Mouse (Mus musculus) gastrocnemius, postnatal 4 days (tissue): Measurements from ENCODE around the gene Aqp5. TPM values are rescaled to one million over a fixed set of nuclear protein-coding genes. Genes with fewer than 3 reads are reported as not detected.

Source experiments
- DNase-seq, 2 experiments: peaks; one replicate each; pipeline ENCODE4 v3.0.0; 2021 to 2022; ENCODE audit warnings: low spot score in 2 of 2, mixed read lengths in 2 of 2
- total RNA-seq, 2 experiments: library from RNA; stranded (reverse); gene quantifications; 2 replicates each; pipeline ENCODE4 v1.2.3; 2021

The Aqp5 gene
- total RNA-seq, 2 experiments from 2014 or later = not detected

DNA sequence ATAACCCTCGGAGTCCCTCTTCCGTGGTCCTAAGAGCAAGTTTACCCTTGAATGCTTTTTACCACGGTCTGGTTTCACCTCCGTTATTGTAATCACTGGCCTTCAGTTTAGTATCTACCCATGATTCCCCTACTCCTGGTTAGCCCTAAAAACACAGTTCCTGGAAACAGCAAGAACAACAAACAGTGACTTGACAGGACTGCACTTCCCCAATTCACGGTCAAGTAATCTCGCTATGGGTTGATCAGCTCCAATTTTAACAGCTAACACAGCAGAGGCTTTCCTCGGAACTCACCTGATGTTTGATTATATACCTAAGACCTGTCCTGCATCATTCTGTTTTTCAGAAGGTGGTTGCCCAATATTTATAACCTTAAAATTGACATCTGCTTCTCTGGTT is 44.1 kb downstream of the Aqp5 start:
- no peak for DNase-seq

DNA sequence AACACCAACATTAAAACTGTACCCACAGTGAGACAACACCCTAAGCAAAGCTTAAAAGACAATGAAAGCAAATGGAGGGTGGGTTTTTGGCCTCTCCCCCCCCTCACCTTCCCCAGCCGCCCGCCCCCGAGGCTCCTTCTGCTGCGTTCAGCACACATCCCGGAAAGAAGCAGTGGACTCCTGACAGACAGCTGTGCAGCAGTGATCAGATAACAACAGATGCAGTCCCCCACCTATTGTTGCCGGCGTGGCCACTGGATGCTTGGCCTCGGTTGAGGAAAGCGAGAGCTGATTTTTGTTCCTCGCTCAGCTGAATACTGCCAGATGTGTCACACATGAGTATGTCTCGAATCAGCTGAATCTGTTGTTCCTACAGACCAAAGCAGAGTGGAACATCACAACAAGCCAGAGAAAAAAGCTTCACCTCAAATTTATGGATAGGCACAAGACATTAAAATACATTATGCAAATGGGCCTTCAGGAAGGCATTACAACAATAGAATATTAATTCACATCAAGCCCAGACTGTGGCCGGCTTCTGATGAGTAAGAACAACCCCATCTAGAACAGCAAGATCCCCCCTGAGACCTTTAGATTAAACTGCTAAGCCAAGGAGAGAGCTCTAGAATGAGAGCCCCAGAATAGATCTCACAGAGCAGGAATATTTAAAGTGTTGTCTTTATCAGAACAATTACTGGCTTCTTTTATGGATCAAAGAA is 47.0 kb downstream of the Aqp5 start:
- DNase-seq = no peak

DNA sequence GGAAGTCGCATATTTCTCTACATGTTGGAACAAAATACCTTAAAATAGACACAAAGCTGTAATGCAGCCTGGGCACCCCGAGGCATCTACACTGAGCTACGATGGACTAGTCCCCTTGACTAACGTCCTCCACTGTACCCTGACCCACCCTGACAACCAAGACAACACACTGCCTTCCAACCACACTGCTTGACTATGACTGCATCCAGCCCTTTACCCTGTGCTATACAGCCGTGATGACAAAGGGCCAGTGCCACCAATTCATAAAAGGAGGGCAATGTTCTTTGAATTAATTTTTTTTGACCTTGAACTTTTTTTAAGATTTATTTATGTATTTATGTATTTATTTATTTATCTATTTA is 47.5 kb downstream of the Aqp5 start:
- no peak for DNase-seq

DNA sequence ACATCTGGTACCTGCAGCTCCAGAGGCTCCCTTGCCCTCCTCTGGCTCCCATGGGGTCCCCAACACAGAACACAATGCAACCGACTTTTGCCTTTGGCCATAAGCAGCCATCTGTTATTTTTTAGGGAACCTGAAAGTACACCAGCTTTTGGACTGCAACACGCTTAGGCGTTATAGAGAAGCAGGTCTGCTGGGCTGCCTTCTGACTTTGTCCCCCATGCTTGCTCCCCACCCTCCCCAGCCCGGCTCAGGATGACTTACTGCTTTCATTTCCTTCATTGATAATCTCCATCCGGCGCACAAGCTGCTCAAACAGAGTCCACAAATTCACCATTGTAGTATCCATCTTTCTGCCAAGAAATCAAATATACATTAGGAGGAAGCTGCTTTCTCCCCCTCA is 52.0 kb downstream of the Aqp5 start:
- no peak for DNase-seq

DNA sequence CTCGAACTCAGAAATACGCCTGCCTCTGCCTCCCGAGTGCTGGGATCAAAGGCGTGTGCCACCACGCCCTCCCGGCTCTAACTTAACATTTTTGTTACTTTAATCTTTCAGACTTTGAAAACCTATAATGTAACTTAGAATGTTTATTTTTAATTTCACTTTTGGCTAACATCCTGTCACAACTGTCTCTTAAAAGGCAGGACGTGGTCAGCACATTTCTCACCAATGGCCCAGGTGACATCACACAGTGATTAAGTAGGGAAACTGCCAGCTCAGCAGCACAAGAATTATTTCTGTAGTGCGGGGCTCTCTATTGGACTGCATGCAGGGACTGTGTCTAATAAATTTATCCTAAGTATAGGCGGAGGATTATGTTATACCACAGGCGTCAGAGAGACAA is 53.2 kb downstream of the Aqp5 start:
- no peak for DNase-seq

Other genes with a start within 250 kb of the Aqp5 start
- gene Fmnl3, start 220.3 kb upstream of the Aqp5 start, total RNA-seq = 10 to 100 TPM; 32.3 to 35.7 TPM
- 100 to 1,000 TPM; 205 to 215 TPM for gene Tmbim6, start 197.9 kb upstream of the Aqp5 start, total RNA-seq
- gene Nckap5l, start 133.0 kb upstream of the Aqp5 start, total RNA-seq = 10 to 100 TPM; 37.2 to 39.4 TPM
- 1 to 10 TPM; 7.2 to 7.4 TPM for gene Bcdin3d, start 116.1 kb upstream of the Aqp5 start, total RNA-seq
- gene Faim2, start 62.6 kb upstream of the Aqp5 start, total RNA-seq = not detected
- gene Aqp2, start 11.7 kb upstream of the Aqp5 start, total RNA-seq = not detected
- gene Aqp6, start 10.6 kb downstream of the Aqp5 start, total RNA-seq = not detected
- 10 to 100 TPM; 40.5 to 43.4 TPM for gene Racgap1, start 60.9 kb downstream of the Aqp5 start, total RNA-seq
- 1 to 10 TPM in 1 of 2 experiments, under 1 TPM in 1; 0.91 to 1.9 TPM for gene Asic1, start 79.6 kb downstream of the Aqp5 start, total RNA-seq
- 10 to 100 TPM; 26.9 to 34.7 TPM for gene Smarcd1, start 111.3 kb downstream of the Aqp5 start, total RNA-seq
- 1 to 10 TPM; 2.5 to 2.9 TPM for gene Gm17349, start 114.7 kb downstream of the Aqp5 start, total RNA-seq
- gene Gpd1, start 126.7 kb downstream of the Aqp5 start, total RNA-seq = 100 to 1,000 TPM; 201 to 212 TPM
- 100 to 1,000 TPM; 125 to 144 TPM for gene Cox14, start 134.8 kb downstream of the Aqp5 start, total RNA-seq
- 10 to 100 TPM; 24.3 to 27.5 TPM for gene Cers5, start 182.1 kb downstream of the Aqp5 start, total RNA-seq